Mouse (Mus musculus): ENCODE results near the gene Necap2.

Gene Necap2

GRCm38 (mm10) chr4:141072502-141072901, 5.7 kb downstream of the Necap2 start:
- DNase-seq, result no peak

GRCm38 (mm10) chr4:141069731-141070130, 8.4 kb downstream of the Necap2 start:
- DNase-seq, result peak; percentile 65

GRCm38 (mm10) chr4:141068655-141069054, 9.5 kb downstream of the Necap2 start:
- peak; percentile 13 for DNase-seq

GRCm38 (mm10) chr4:141067516-141068046, 10.6 kb downstream of the Necap2 start:
- DNase-seq, result peak; percentile 42

DNA sequence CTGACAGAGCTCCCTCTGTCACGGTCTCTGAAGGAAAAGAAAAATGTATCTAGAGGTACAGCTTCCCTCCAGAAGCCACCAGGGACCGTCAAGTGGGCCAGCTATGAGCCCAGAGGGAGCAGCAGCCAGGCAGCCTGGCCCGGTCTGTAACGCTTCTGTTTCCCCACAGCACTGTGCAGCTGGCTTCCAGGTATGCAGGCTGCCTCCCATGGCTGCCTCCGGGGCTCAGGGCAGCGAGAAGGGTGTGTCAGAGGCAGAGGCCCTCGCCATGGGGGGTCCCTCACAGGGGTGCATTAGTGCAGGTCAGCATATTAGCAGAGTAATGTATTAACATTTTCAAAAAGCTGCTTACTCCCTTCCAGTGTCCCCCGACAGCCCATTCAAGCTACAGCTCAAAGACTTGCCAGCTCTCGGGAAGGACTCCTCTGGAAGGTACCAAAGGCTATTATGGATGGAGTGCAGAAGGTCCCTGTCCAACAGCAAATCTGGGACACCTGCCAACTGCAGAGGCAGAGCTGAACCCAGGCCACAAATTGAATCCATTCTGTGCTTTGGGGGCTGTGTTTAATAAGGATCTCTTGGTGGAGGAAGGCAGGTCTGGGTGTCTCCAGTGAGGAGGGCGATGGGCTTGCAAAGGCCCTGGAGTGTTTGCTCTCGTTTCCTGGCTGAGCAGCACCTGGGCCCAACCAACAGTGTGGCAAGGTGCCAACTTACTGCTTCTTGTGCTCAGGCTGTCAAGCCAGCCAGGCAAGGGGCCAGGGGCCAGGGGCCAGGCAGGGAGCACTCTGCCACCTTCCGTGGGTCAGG, 11.2 kb downstream of the Necap2 start:
- DNase-seq, result peak; percentile 74

DNA sequence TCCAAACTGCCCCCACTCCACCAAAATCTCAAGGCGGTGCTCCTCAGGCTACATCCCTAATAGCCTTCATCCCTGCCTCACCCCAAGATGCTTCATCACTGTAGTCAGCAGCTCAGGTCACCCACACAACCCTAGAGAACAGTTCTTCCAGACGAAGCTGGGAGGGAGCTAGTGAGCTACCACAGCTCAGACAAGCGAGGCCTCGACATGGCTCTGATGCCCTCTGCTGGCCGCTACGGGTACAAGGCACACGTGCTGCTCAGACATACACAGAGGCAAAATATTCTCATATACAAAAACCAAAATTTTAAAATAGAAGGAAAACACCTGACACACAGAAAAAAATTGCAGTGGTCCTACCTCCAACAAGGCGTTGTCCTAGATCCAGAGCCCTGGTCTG, 13.0 kb downstream of the Necap2 start:
- peak; percentile 75 for DNase-seq

DNA sequence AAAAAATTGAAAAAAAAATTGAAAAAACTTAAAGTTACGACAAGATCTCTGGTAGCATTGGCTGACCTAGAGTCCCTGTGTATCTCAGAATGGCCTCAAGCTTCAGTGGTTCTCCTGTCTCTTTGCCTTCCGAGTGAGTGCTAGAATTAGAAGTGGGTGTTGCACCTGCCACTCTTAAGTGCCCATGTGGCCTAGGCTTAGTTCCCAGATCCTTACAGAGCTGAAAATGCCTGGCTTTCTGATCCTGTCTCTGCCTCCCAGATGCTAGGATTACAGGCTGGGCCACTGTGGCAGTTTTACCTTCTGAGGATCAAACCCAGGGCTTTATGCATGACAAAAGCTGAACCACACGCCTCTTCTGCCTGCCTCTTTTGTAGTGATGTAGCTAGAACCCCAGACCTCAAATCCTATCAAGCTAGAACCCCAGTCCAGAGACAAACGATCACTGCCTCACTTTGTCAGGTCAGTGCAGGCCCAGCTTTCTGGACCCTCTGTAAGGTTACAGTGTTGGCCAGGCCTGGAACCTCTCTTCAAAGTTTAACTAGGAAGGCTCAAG, 14.0 kb downstream of the Necap2 start:
- DNase-seq, result no peak

GRCm38 (mm10) chr4:141060426-141061301, 17.5 kb downstream of the Necap2 start, which contains the start of gene Crocc:
Gene Crocc (minus strand): TSS chr4:141060550.
- peak; percentile 99 for DNase-seq

- peak; percentile 37 for DNase-seq
Measured at GRCm38 (mm10) chr4:141059616-141060425, 18.3 kb downstream of the Necap2 start.

- no peak for DNase-seq
Measured at GRCm38 (mm10) chr4:141058835-141059234, 19.3 kb downstream of the Necap2 start.

- no peak for DNase-seq
Measured at GRCm38 (mm10) chr4:141056970-141057369, 21.2 kb downstream of the Necap2 start.

GRCm38 (mm10) chr4:141053568-141054161, 24.5 kb downstream of the Necap2 start:
- peak; percentile 69 for DNase-seq

- DNase-seq, result no peak
Measured at GRCm38 (mm10) chr4:141053138-141053537, 25.0 kb downstream of the Necap2 start.

- no peak for DNase-seq
Measured at GRCm38 (mm10) chr4:141052442-141052841, 25.7 kb downstream of the Necap2 start.

- no peak for DNase-seq
Measured at GRCm38 (mm10) chr4:141049476-141049835, 28.7 kb downstream of the Necap2 start.

DNA sequence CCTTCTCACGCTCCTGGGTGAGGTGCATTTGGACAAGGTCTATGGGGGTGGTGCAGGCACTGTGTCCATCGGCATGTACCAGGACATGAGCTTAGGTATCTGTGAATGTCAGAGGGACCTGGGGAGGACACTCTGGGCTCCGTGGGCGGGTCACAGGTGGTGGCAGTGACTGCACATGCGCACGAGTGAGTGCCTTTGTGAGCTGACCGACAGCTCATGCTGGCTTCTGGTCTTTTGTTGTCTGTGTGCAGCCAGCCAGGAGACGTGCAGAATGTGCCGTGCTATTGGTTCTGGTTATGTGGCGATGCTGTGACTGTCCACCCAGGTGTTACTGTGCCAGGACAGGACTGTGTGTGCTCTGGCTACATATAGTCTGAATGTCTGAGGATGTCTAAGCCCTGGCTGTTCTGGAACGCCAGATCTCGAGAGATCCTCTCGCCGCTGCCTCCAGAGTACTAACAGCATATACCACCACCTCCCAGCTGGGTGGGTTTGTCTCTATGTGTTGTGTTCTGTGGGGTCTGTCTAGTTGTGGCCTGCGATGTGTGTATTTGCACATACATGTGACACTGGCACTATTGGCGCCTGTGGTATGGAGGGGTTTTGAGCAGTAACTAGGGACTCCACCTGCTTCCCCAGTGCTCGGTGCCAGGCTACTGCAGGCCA, 29.2 kb downstream of the Necap2 start:
- no peak for DNase-seq

DNA sequence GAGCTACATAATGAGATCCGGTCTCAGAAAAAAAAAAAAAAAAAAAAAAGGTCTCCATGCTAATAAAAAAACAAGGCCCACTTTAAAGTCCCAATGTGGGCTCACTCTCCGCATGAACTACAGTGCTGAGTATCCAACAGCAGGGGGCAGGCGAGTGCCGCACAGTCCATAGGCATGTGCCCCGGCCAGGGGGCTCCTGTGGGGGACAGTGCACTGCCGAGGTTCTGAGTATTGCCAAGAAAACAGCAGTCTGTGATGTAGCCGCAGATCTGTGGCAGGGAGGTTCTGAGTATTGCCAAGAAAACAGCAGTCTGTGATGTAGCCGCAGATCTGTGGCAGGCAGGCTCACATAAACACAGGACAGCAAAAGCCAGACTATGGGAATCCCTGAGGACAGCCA, 33.3 kb downstream of the Necap2 start:
- DNase-seq, result no peak

DNA sequence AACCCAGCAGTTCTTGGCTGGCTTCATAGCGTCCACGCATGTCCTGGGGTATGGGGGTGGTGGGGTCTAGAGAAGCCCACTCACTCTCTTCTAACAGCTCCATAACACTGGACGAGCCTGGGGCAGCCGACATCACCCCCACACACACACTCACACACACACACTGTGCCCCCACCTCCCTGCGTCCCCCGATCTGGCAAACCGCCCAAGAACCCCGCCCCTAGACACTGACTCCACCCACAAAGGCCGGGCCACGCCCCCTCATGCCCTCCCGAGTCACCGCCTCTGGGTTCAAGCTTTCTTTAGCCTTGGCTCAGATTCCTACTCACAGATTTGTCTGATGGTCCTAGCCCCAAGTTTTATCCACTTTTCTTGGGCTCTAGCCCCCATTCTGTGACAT, 37.0 kb downstream of the Necap2 start:
- DNase-seq, result no peak

DNA sequence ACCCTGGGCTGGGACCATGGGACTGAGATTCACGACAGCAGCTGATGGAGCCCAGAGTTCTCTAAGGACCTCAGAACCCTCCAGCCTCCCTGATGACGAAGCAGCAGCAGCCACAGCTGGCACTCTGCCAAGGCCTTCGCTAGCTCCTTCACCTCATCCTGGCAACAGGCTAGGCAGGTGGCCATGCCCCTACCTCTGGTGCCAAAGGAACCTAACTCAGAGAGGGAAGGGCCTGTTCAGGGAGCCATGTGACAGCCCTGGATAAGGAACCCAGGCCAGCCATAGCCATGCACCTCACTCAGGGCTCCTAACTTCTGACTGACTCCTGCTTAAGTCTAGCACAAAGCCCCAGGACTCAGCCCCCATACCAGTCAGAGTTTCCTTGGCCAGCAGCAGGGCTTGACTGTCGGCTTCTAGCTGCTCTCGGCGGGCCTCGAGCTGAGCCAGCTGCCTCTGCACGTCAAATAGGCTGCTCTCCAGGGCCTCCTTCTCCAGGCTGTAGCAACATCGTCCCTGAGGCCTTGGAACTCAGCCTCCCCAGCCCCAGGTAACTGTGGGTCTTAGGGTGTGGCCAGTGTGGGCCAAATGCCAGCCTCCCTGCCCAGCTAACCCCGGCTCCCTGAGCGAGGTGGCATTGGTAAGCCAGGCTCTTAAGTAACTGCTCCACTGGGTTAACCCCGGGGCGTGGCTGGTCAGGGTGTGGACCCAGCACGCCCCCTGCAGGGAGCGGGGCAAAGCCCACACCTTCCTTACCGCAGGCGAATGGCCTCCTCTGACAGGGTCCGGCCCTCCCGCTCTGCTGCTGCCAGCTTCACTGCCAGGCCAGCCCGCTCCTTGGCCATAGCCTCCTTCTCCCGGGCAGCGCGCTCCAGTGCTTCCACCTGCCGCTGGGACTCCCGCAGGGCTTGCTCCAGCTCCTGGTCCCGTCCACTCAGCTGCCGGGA, 44.3 kb downstream of the Necap2 start:
- DNase-seq, result no peak

DNA sequence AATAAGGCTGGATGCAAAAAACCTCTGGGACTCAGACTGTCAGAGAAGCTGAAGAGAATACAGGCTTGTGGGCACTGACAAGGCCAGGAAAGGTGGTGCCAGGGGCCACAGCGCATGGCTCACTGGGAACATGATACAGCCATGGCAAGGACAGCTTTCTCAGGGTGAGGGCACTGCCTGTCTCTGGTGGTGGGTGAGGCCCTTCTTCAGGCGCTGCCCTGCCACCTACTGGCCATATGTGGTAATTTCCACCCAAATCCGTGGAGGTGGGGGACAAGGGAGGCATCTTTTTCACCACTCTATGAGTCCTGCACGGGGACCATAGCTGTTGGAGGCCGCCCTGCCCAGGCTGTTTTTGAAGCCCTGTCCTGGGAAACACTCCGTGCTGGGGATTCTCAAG, 46.4 kb downstream of the Necap2 start:
- DNase-seq, result peak; percentile 88
